Mouse (Mus musculus) hindbrain, embryonic 11.5 days (tissue): ENCODE data around the gene Gpn3. TPM values are rescaled to one million over a fixed set of nuclear protein-coding genes. Genes with fewer than 3 reads are reported as not detected.

Source experiments
- ATAC-seq: fragments of 200-750 bp; cut with Nextera tagmentation; 2 replicates; pipeline ENCODE4 v1.8.0; 2017; ENCODE audit warnings: mild to moderate bottlenecking, moderate TSS enrichment, moderate library complexity; ENCODE audit not compliant: low FRiP score
- DNase-seq: peaks from one replicate; pipeline ENCODE4 v3.0.0-alpha.2; 2015; ENCODE audit warnings: low spot score
- H3K27ac ChIP-seq: fragments of 300-500 bp; sonication (generic); 2 replicates; pipeline ENCODE4 v1.5.1; 2014; ENCODE audit warnings: mild to moderate bottlenecking, low read depth, low read length
- H3K27me3 ChIP-seq: fragments of 300-500 bp; sonication (generic); 2 replicates; pipeline ENCODE4 v1.6.1; 2014; ENCODE audit warnings: mild to moderate bottlenecking, low read length, moderate library complexity, mixed read lengths; ENCODE audit not compliant: control insufficient read depth, insufficient read depth
- H3K36me3 ChIP-seq: fragments of 300-500 bp; sonication (generic); 2 replicates; pipeline ENCODE4 v1.6.1; 2014; ENCODE audit warnings: mild to moderate bottlenecking, low read length, moderate library complexity, mixed read lengths; ENCODE audit not compliant: control insufficient read depth, insufficient read depth
- H3K4me1 ChIP-seq: fragments of 300-500 bp; sonication (generic); replicated peaks from 2 replicates; pipeline ENCODE4 v1.6.1; 2014; ENCODE audit warnings: low read length, mixed read lengths; ENCODE audit not compliant: control insufficient read depth, insufficient read depth
- H3K4me2 ChIP-seq: fragments of 300-500 bp; sonication (generic); replicated peaks from 2 replicates; pipeline ENCODE4 v1.6.1; 2014; ENCODE audit warnings: mild to moderate bottlenecking, low read depth, low read length
- H3K4me3 ChIP-seq: fragments of 300-500 bp; sonication (generic); 2 replicates; pipeline ENCODE4 v1.5.1; 2014; ENCODE audit warnings: low read depth, low read length
- H3K9ac ChIP-seq: fragments of 300-500 bp; sonication (generic); 2 replicates; pipeline ENCODE4 v1.6.1; 2014; ENCODE audit warnings: low read depth, low read length
- H3K9me3 ChIP-seq: fragments of 300-500 bp; sonication (generic); 2 replicates; pipeline ENCODE4 v1.6.1; 2016; ENCODE audit warnings: low read length; ENCODE audit not compliant: control insufficient read depth
- WGBS: fragments of 180-500 bp; shearing (Covaris S2); extraction: QIAGEN DNeasy Blood & Tissue Kit; methylation state at CpG from one replicate; pipeline ENCODE4 v1.1.7; 2014; 5-methylcytosine and 5-hydroxymethylcytosine counted together
- polyA plus RNA-seq: library from polyadenylated mRNA; unstranded; fragments of >200 nt; fragmentation: Nextera tagmentation; extraction: Ambion mirVana; gene quantifications from 2 replicates; pipeline ENCODE4 v1.2.1, GENCODE M21; 2014

The Gpn3 gene
- polyA plus RNA-seq, 1 experiment from 2014 or later, result 63.5 TPM

GRCm38 (mm10) chr5:122422071-122422964 lies 50.6 kb downstream of the Gpn3 start:
- Histone ChIP-seq H3K9me3 (no peaks in the 10 kb centered on the region), H3K9ac (peak overlapping the region; percentile 94), H3K4me3 (peak overlapping the region; percentile 99), H3K27ac (peak overlapping the region; percentile 82), H3K4me2 (peak overlapping the region; percentile 81), H3K4me1 (no peaks in the 10 kb centered on the region), H3K36me3 (no peaks in the 10 kb centered on the region), H3K27me3 (no peaks in the 10 kb centered on the region)
- peak; percentile 90 for ATAC-seq
- peak; percentile 93 for DNase-seq
- under 1% methylated on average over 73 of the region's 73 CpGs for WGBS

- Histone ChIP-seq H3K27ac (no peak overlapping the region), H3K4me1 (no peaks in the 10 kb centered on the region), H3K9me3 (no peaks in the 10 kb centered on the region), H3K4me3 (peak overlapping the region; percentile 99), H3K36me3 (no peaks in the 10 kb centered on the region), H3K27me3 (no peaks in the 10 kb centered on the region), H3K9ac (peak overlapping the region; percentile 94), H3K4me2 (peak overlapping the region; percentile 81)
- no peak for ATAC-seq
- DNase-seq, result peak; percentile 12
- 37% methylated on average over 15 of the region's 15 CpGs for WGBS
Measured at GRCm38 (mm10) chr5:122423083-122423482, 51.4 kb downstream of the Gpn3 start.

- no peak overlapping the region for H3K27ac ChIP-seq
- ATAC-seq (no peak), DNase-seq (no peak)
- no peak overlapping the region for H3K9ac ChIP-seq
- H3K9me3 ChIP-seq, result no peaks in the 10 kb centered on the region
- no peak overlapping the region for H3K4me2 ChIP-seq
- H3K36me3 ChIP-seq, result peaks cover 3% of the 10 kb centered on the region; the same call in 1 of the 2 replicates
- no peaks in the 10 kb centered on the region for H3K4me1 ChIP-seq
- no peaks in the 10 kb centered on the region for H3K27me3 ChIP-seq
- no peak overlapping the region for H3K4me3 ChIP-seq
- 90% methylated on average over 2 of the region's 2 CpGs for WGBS
Measured at GRCm38 (mm10) chr5:122425550-122425949, 53.9 kb downstream of the Gpn3 start.

- WGBS, result 92% methylated on average over 4 of the region's 4 CpGs
Measured at GRCm38 (mm10) chr5:122430036-122430775, 58.5 kb downstream of the Gpn3 start.

GRCm38 (mm10) chr5:122431221-122431620 lies 59.5 kb downstream of the Gpn3 start:
- Histone ChIP-seq H3K27ac (no peak overlapping the region), H3K36me3 (peaks cover 18% of the 10 kb centered on the region), H3K4me1 (no peaks in the 10 kb centered on the region), H3K9me3 (no peaks in the 10 kb centered on the region), H3K4me3 (no peak overlapping the region), H3K9ac (no peak overlapping the region), H3K4me2 (no peak overlapping the region), H3K27me3 (no peaks in the 10 kb centered on the region)
- no peak for DNase-seq
- ATAC-seq, result no peak
- 97% methylated on average over 8 of the region's 8 CpGs for WGBS

More at GRCm38 (mm10) chr5:122430036-122430775, 58.5 kb downstream of the Gpn3 start:
- ATAC-seq, result no peak
- no peaks in the 10 kb centered on the region for H3K4me1 ChIP-seq
- H3K9ac ChIP-seq, result no peak overlapping the region
- H3K36me3 ChIP-seq, result peaks cover 13% of the 10 kb centered on the region
- H3K27ac ChIP-seq, result no peak overlapping the region
- no peak overlapping the region for H3K4me2 ChIP-seq
- H3K4me3 ChIP-seq, result no peak overlapping the region
- no peak for DNase-seq
- H3K27me3 ChIP-seq, result no peaks in the 10 kb centered on the region
- H3K9me3 ChIP-seq, result no peaks in the 10 kb centered on the region

Other genes starting within 250 kb of the Gpn3 start
- not detected in 2 replicates for gene Ccdc63, start 231.1 kb upstream of the Gpn3 start, polyA plus RNA-seq
- 293 and 305 TPM in 2 replicates for gene Ppp1cc, start 213.6 kb upstream of the Gpn3 start, polyA plus RNA-seq
- 5.0 and 6.1 TPM in 2 replicates for gene Hvcn1, start 165.1 kb upstream of the Gpn3 start, polyA plus RNA-seq
- gene Tctn1, start 107.4 kb upstream of the Gpn3 start, polyA plus RNA-seq, result 4.4 and 5.6 TPM in 2 replicates
- gene Pptc7, start 87.5 kb upstream of the Gpn3 start, polyA plus RNA-seq, result 8.1 and 8.4 TPM in 2 replicates
- 7.4 and 10.7 TPM in 2 replicates for gene Rad9b, start 17.6 kb upstream of the Gpn3 start, polyA plus RNA-seq
- gene Vps29, start 17.5 kb upstream of the Gpn3 start, polyA plus RNA-seq, result 220 and 231 TPM in 2 replicates
- 119 and 123 TPM in 2 replicates for gene Fam216a, start 488 bp downstream of the Gpn3 start, polyA plus RNA-seq
- 53.8 and 68.9 TPM in 2 replicates for gene Arpc3, start 20.0 kb downstream of the Gpn3 start, polyA plus RNA-seq
- gene Anapc7, start 49.8 kb downstream of the Gpn3 start, polyA plus RNA-seq, result 27.1 and 33.7 TPM in 2 replicates
- gene Atp2a2, start 130.3 kb downstream of the Gpn3 start, polyA plus RNA-seq, result 46.5 and 50.2 TPM in 2 replicates
- 46.1 and 49.1 TPM in 2 replicates for gene Ift81, start 242.6 kb downstream of the Gpn3 start, polyA plus RNA-seq